Mouse (Mus musculus) kidney, postnatal 4 days (tissue): ENCODE measurements at regions not wholly inside any gene's neighbourhood (a gene's known extent, or its start where the extent isn't known, plus 50 kb on each side); places are given as distances from the start of the nearest gene placed in this dataset.
A peak's percentile ranks its signal among the peaks of the same experiment; 100 is the strongest.

Source experiments
- DNase-seq, 2 experiments: peaks; one replicate each; pipeline ENCODE4 v3.0.0; 2021; ENCODE audit warnings: mixed read lengths in 2 of 2

- no peak for DNase-seq
Measured at GRCm38 (mm10) chr14:71359581-71359980, 759.9 kb upstream of the Fam160b2 start.

- no peak for DNase-seq
Measured at GRCm38 (mm10) chr14:71338219-71338618, 738.6 kb upstream of the Fam160b2 start.

- DNase-seq = no peak
Measured at GRCm38 (mm10) chr14:71336906-71337305, 737.3 kb upstream of the Fam160b2 start.

- no peak for DNase-seq
Measured at GRCm38 (mm10) chr14:71334022-71334421, 734.4 kb upstream of the Fam160b2 start.

GRCm38 (mm10) chr14:71329862-71330630 is 730.4 kb upstream of the Fam160b2 start:
- DNase-seq = no peak

- DNase-seq = no peak
Measured at GRCm38 (mm10) chr14:71327621-71328020, 728.0 kb upstream of the Fam160b2 start.

- DNase-seq = no peak
Measured at GRCm38 (mm10) chr14:71326521-71327105, 727.0 kb upstream of the Fam160b2 start.

- peak; percentile 5 to 9 for DNase-seq
Measured at GRCm38 (mm10) chr14:71315228-71315627, 715.6 kb upstream of the Fam160b2 start.

GRCm38 (mm10) chr14:71299755-71300154 is 700.1 kb upstream of the Fam160b2 start:
- DNase-seq = no peak

GRCm38 (mm10) chr14:71281568-71281967 is 681.9 kb upstream of the Fam160b2 start:
- no peak for DNase-seq

- peak; percentile 13 to 24 for DNase-seq
Measured at GRCm38 (mm10) chr14:71276309-71276791, 676.7 kb upstream of the Fam160b2 start.

- DNase-seq = no peak
Measured at GRCm38 (mm10) chr14:71272470-71272869, 672.8 kb upstream of the Fam160b2 start.

GRCm38 (mm10) chr14:71257650-71258049 is 658.0 kb upstream of the Fam160b2 start:
- no peak for DNase-seq

GRCm38 (mm10) chr14:71254207-71254606 is 654.6 kb upstream of the Fam160b2 start:
- no peak for DNase-seq

GRCm38 (mm10) chr14:71252136-71252535 is 652.5 kb upstream of the Fam160b2 start:
- DNase-seq = no peak

- DNase-seq = no peak
Measured at GRCm38 (mm10) chr14:71251116-71251515, 651.5 kb upstream of the Fam160b2 start.

- no peak for DNase-seq
Measured at GRCm38 (mm10) chr14:71249387-71249965, 649.8 kb upstream of the Fam160b2 start.

GRCm38 (mm10) chr14:71248534-71248933 is 648.9 kb upstream of the Fam160b2 start:
- no peak for DNase-seq

- no peak for DNase-seq
Measured at GRCm38 (mm10) chr14:71241655-71242390, 642.2 kb upstream of the Fam160b2 start.

GRCm38 (mm10) chr14:71236192-71236591 is 636.6 kb upstream of the Fam160b2 start:
- no peak for DNase-seq

- DNase-seq = no peak
Measured at GRCm38 (mm10) chr14:71234900-71235299, 635.3 kb upstream of the Fam160b2 start.

- DNase-seq = no peak
Measured at GRCm38 (mm10) chr14:71234276-71234675, 634.6 kb upstream of the Fam160b2 start.

- no peak for DNase-seq
Measured at GRCm38 (mm10) chr14:71231223-71231815, 631.7 kb upstream of the Fam160b2 start.
